In genomic region chr12:86492822-86493221, GRCm38 (mm10) we compare ENCODE assay signal across 8 mouse cellular contexts.
DNase-seq lines count a peak whose midpoint lies in the region; TF ChIP-seq lines count a peak whose summit lies in the region.

No protein-coding gene starts in this region.

- TF ChIP-seq CTCF in layer of hippocampus, adult 2 months (conservative IDR thresholded peaks at IDR 0.05), result no peak

- H3K27ac ChIP-seq in layer of hippocampus, adult 2 months, result 0 out of 2 replicates have a peak overlapping the region, but pooled peaks have one; percentile 18

- peak overlapping the region; percentile 6; the same call in 1 of the 2 replicates for H3K4me3 ChIP-seq in layer of hippocampus, adult 2 months

- peak; percentile 34 for DNase-seq in embryo, embryonic 11 days
- no peak for DNase-seq in embryo, embryonic 10.5 days (ENCODE audit: low spot score)
- peak; percentile 30 for DNase-seq in retina, postnatal 1 day
- no peak for DNase-seq in retina, embryonic 14.5 days (ENCODE audit: low spot score)
- DNase-seq in layer of hippocampus, adult 2 months (ENCODE audit: low spot score in 2 of 2), result peak; percentile 5 to 17
- no peak for DNase-seq in thymus, postnatal 10 days (ENCODE audit: low spot score in 2 of 2)
- no peak for DNase-seq in embryo, embryonic 10 days (ENCODE audit: low spot score)
- no peak for DNase-seq in urinary bladder, postnatal 4 days (ENCODE audit: low spot score in 2 of 2)

Comparison
In these comparisons a context has a peak if more than half of its experiments do, and no peak if none do; other contexts are left out.
1. DNase-seq: peak in embryo, embryonic 11 days (single experiment), retina, postnatal 1 day (single experiment) and layer of hippocampus, adult 2 months (2 of 2); none in embryo, embryonic 10.5 days (single experiment), retina, embryonic 14.5 days (single experiment), thymus, postnatal 10 days (0 of 2), embryo, embryonic 10 days (single experiment) and urinary bladder, postnatal 4 days (0 of 2).